10 mouse cellular contexts compared by ENCODE assay signal in the genomic region with DNA sequence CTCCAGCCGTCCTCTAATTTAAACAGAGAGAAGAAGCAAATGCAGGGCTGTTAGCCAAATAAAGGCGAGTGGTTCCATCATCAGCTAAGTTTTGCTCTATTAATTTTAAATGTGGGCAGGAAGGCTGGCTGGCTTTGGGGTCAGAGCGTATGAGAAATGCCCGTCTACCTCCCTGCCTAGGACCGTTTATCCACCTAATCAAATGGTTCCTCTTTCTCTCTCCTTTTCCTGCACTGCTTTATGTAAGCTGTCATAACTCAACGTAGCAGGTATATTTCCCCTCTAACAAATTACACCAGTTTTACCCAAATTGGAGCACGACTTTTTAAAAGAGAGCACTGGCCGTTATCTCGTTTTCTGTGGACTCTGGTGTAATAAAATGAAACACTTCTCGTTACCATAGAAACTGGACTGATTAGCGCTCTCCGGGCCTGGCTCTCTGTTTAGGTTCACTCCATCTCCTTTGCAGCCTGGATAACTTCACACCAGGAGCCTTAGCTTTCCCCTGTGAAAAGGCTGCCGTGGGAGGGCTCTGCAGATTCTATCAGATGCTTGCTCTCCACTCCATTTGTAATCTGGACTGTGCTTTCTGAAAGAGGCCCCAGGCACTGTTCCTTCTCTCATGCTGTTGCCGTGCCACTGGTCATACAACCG.
DNase-seq lines count a peak whose midpoint lies in the region; ATAC-seq lines count a peak whose summit lies in the region.
"Had no signal": no experiment of that assay in that cellular context is flagged by ENCODE, and none has a peak within 500 bp of the region (broad histone marks: within the 10 kb centered on the region; RNA-seq: fewer than 3 reads in every experiment).

No protein-coding gene starts in this region.

- H3K9me3 ChIP-seq in midbrain, embryonic 12.5 days = no peaks in the 10 kb centered on the region
- H3K9me3 ChIP-seq in midbrain, embryonic 11.5 days (ENCODE audit: control insufficient read depth, low read length) = no peaks in the 10 kb centered on the region

- 59% methylated on average over 15 of the region's 15 CpGs for WGBS in midbrain, embryonic 12.5 days
- 65% methylated on average over 15 of the region's 15 CpGs for WGBS in midbrain, embryonic 11.5 days

- no peak for ATAC-seq in midbrain, embryonic 12.5 days (ENCODE audit: low FRiP score, low read depth)
- ATAC-seq in midbrain, embryonic 11.5 days (ENCODE audit: low FRiP score) = no peak

- H3K9ac ChIP-seq in midbrain, embryonic 12.5 days (replicated peaks) = no peak overlapping the region
- no peak overlapping the region for H3K9ac ChIP-seq in midbrain, embryonic 11.5 days (ENCODE audit: low read length)

- 0 out of 2 replicates have a peak overlapping the region, but pooled peaks have one; percentile 15 for H3K27ac ChIP-seq in midbrain, embryonic 12.5 days (replicated peaks)
- no peak overlapping the region for H3K27ac ChIP-seq in midbrain, embryonic 11.5 days (ENCODE audit: low read depth, low read length)

- no peak overlapping the region for H3K4me3 ChIP-seq in midbrain, embryonic 12.5 days
- no peak overlapping the region for H3K4me3 ChIP-seq in midbrain, embryonic 11.5 days (ENCODE audit: low read depth, low read length)

- H3K36me3 ChIP-seq in midbrain, embryonic 12.5 days = no peaks in the 10 kb centered on the region
- no peaks in the 10 kb centered on the region for H3K36me3 ChIP-seq in midbrain, embryonic 11.5 days (ENCODE audit: control insufficient read depth, insufficient read depth, low read length)

- H3K27me3 ChIP-seq in midbrain, embryonic 12.5 days = no peaks in the 10 kb centered on the region
- no peaks in the 10 kb centered on the region for H3K27me3 ChIP-seq in midbrain, embryonic 11.5 days (ENCODE audit: control insufficient read depth, insufficient read depth, low read length)

- no peak overlapping the region for H3K4me2 ChIP-seq in midbrain, embryonic 12.5 days (replicated peaks)
- no peak overlapping the region for H3K4me2 ChIP-seq in midbrain, embryonic 11.5 days

- peak; percentile 43 for DNase-seq in embryo, embryonic 11 days
- DNase-seq in embryo, embryonic 10 days (ENCODE audit: low spot score) = no peak
- no peak for DNase-seq in midbrain, embryonic 11.5 days (ENCODE audit: low spot score, missing footprints)
- DNase-seq in forelimb bud, embryonic 11.5 days (ENCODE audit: low read depth, low spot score) = peak; percentile 35
- DNase-seq in retina, embryonic 14.5 days (ENCODE audit: low spot score) = peak; percentile 31
- DNase-seq in thymus, postnatal 0 days (ENCODE audit: low spot score) = no peak
- DNase-seq in urinary bladder, postnatal 4 days (ENCODE audit: low spot score in 2 of 2) = no peak
- DNase-seq: cerebellum, adult 18-20 months; spleen, adult 18-20 months had no signal

- H3K4me1 ChIP-seq in midbrain, embryonic 12.5 days = peaks cover 11% of the 10 kb centered on the region
- H3K4me1 ChIP-seq in midbrain, embryonic 11.5 days (ENCODE audit: control insufficient read depth, insufficient read depth, low read length) = no peaks in the 10 kb centered on the region

Comparison
In these comparisons a context has a peak if more than half of its experiments do, and no peak if none do; other contexts are left out.
1. DNase-seq: peak in embryo, embryonic 11 days (single experiment), forelimb bud, embryonic 11.5 days (single experiment) and retina, embryonic 14.5 days (single experiment); none in embryo, embryonic 10 days (single experiment), midbrain, embryonic 11.5 days (single experiment), thymus, postnatal 0 days (single experiment) and urinary bladder, postnatal 4 days (0 of 2).